Mouse (Mus musculus) kidney, postnatal 36 days (tissue): ENCODE measurements around the gene Hist1h1b.

ENCODE experiments used
- DNase-seq, 2 experiments: peaks; one replicate each; pipeline ENCODE4 v3.0.0; 2021 to 2022; ENCODE audit warnings: mixed read lengths in 2 of 2

Hist1h1b gene

DNA sequence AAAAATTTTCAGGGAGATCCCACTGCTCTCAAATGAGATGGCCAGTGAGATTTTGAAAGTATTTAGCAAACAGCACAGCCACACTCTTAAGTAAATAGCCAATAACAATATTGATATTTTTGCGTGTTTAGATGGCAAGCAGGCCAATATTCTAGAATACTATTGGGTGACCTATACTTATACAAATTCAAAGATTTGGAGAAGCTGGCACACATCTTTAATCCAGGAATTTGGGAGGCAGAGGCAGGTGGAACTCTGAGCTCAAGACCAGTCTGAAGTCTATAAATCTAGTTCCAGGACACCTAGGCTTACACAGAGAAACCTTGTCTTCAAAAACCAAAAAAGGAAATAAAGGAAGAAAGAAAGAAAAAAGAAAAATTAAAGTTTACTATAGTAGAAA is 1.2 kb upstream of the Hist1h1b start:
- no peak for DNase-seq

- DNase-seq: no peak
Observed at GRCm38 (mm10) chr13:21781021-21781555, 663 bp upstream of the Hist1h1b start.

DNA sequence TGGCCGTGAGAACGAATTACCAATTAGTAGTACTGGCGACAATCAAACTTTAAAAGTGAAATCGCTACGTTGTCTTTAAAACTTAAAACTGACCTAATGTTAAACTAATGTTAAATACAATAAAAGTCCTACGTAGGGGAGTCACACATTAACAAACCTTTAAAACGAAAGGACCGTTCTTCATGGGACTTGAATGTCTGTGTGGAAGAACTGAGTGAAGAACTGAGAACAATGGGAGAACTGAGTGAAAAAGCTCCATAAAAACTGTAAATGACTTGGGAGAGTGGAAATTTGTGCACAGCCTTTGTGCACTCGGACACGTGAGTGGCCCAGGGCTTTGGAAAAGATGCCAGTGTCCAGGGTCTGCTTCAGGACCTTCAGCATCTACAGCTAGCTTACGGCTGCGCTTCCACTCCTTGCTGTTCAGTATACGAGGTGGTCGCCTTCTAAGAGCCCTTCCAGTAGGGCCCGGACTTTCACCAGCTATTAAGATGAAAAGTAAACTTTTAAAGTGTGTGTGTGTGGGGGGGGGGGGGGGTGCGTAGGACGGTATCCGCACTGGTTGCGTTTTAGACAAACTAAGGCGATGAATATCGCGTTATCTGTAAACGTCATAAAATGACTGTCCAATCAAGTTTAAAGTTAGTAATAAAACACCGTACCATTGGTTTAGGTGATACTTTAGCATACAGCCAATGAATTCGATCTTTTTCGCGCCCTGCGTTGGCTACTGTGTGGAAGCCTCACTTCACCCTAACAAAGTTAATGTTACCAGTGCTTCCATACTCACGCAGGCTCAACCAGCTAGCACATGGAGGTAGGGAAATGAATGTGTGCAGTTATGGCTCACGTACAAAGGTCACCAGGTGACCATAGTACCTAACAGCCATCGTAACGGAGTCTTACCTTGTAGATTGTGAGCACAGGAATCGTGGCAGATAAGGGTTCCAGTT is 1.3 kb downstream of the Hist1h1b start:
- DNase-seq: peak; percentile 70 to 79

- no peak for DNase-seq
Observed at GRCm38 (mm10) chr13:21755707-21756106, 24.7 kb downstream of the Hist1h1b start.

DNA sequence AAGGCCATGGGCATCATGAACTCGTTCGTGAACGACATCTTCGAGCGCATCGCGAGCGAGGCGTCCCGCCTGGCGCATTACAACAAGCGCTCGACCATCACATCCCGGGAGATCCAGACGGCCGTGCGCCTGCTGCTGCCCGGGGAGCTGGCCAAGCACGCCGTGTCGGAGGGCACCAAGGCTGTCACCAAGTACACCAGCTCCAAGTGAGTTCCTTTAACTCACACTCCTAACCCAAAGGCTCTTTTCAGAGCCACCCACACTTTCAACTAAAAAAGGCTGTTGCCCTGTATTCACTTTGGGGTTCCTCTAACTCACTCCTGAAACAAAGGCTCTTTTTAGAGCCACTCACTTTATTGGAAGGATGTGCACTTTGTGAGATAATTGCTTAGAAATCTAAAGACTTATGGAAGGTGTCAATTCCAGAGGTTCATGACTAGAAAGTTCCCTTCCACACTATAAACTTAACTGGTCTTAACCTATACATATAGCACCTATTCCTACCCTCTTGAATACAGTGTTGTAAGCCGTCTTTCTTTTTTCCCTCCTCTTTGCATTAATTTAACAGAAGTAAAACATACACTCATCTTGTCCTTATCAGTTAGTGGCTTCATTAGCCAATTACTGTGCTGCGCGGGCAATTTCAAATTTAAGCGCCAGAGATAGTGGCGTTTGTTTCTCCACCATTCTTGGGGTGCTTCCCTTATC is 26.0 kb downstream of the Hist1h1b start:
- DNase-seq: peak in 1 of 2 experiments; percentile 48

GRCm38 (mm10) chr13:21753524-21754285 is 26.7 kb downstream of the Hist1h1b start, which contains the start of the genes Hist1h2ak and Hist1h2bn:
Gene Hist1h2ak (minus strand): TSS chr13:21753827.
Gene Hist1h2bn (plus strand): TSS chr13:21754123.
- DNase-seq: peak; percentile 47 to 83

DNA sequence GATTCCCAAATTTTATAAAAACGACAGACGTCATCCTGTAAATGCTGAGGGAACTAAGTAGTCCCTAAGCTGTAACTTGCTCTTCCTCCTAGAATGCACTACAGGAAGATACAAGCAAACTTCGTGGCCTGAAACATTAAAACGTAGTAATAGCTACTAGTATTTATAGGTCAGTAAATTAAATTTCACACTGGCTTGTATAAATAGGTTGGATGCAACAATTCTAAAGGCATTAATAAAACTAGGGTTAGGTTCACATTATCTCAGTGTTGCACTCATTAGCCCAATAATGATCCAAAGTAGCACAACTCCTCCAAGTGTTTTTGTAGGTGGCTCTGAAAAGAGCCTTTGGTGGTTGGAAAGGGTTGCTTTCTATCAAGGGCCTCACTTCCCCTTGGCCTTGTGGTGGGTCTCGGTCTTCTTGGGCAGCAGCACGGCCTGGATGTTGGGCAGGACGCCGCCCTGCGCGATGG is 27.3 kb downstream of the Hist1h1b start:
- DNase-seq: no peak

DNA sequence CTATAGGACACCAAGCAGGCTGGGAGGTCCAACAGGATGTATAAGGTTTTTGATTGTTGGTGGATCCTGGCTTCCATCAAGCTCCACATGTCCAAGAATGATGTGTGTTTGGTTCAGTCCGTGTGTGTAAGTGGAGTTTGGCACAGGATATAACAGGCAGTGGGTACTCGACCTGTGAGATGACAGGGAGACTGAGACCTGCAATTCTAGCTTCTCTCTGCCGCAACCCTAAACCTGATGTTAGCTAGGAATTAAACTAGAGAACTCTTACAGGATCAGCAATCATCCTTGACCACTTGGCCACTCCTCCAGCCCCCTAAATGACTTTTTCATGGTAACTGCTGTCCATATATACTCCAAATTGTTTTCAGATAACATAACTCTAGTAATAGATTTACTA is 28.1 kb downstream of the Hist1h1b start:
- no peak for DNase-seq

GRCm38 (mm10) chr13:21751827-21752226 is 28.6 kb downstream of the Hist1h1b start:
- no peak for DNase-seq

DNA sequence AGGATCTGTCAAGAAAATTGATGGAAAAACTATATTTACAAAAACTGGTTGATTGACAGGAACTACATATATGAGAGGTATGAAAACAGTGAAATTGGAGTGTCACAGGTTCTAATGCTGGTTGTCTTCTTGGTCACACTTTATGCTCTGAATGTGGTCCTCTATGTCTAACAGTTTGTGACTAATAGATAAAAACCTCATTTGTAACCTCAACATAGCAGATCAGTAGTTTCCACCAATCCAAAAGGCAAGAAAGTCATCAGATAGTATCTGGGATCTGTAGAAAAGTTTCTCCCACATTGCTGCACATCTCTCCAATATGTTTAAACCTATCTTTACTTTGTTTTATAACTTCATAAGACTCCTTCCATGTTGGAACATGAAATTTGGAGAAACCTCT is 29.0 kb downstream of the Hist1h1b start:
- DNase-seq: no peak

GRCm38 (mm10) chr13:21750159-21751017 is 30.0 kb downstream of the Hist1h1b start, which contains the start of gene Hist1h4k:
Gene Hist1h4k (minus strand): TSS chr13:21750505.
- DNase-seq: peak; percentile 84 to 90

GRCm38 (mm10) chr13:21749387-21750158 is 30.9 kb downstream of the Hist1h1b start:
- DNase-seq: no peak

GRCm38 (mm10) chr13:21745006-21745405 is 35.4 kb downstream of the Hist1h1b start:
- DNase-seq: no peak

DNA sequence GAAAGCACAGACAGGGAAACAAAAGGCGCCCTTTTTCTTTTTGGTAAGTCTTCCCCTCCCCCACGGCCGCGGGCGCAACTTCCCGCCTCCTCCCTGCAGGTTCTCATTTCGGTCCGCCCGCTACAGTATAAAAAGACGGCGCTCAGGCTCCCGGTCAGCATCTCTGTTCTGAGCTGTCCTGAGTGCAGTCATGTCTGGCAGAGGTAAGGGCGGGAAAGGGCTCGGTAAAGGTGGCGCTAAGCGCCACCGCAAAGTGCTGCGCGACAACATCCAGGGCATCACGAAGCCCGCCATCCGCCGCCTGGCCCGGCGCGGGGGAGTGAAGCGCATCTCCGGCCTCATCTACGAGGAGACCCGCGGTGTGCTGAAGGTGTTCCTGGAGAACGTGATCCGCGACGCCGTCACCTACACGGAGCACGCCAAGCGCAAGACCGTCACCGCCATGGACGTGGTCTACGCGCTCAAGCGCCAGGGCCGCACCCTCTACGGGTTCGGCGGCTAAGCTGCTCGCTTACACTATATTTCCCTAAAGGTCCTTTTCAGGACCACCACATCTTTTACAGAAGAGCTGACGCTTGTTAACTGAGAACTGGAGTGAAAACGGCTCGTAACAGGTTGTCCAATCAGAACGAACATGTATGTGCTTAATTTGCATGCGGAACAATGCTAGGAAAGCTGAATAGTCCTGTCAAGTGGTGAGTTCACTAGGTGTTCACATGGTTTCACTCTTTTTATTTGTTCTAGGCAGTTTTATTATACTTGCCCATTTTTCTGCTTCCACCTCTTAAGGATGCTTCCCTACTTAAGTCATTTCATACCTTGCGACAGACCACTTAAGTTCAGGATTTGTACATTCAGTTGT is 45.3 kb downstream of the Hist1h1b start, which contains the start of gene Hist1h4j:
Gene Hist1h4j (plus strand): TSS at position 159 of the 862 bp plus-strand sequence.
- peak; percentile 50 to 75 for DNase-seq

DNA sequence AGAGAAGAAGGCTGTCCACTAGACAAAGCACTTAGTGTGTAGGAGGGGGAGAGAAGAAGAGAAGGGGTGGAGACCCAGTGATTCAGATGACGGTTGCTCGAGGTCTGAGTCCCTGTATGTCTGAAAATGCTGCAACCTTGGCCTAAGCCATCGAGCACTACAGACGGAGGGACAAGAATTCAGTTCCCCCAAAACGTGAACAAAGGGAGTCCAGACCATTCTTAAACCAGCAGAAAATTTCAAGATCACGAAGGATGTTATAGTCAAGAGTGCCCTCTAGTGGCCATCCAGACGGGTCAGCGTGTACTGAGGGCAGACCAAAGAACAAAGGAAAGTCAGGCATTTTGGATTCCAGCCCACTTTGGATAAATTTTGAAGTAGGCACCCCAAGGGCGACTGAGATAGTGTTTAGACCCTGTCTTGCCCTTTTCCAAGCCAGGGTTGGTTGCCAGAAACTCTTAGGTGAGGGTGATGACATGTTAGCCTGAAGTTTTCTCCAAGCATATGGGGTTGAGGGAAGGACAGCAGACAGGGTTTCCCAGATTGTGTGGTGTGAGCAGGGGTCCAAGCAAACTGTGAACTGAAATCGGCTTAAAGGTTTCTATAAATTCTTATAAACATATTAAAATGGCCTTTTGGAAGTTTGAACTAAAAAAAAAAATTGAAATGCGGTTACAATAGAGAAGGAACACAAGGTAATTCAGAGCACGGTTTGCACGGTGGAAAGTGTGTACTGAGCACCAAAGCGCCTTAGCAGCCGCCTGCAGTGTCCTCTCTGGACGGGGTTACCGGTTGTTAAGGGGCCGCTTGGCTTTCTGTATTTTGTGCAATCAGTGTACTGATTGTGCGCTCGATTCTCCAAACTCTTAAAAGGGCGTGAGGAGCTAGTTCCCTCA is 46.2 kb downstream of the Hist1h1b start:
- DNase-seq: peak; percentile 79 to 82

GRCm38 (mm10) chr13:21733466-21733865 is 47.0 kb downstream of the Hist1h1b start:
- DNase-seq: no peak
